Mouse (Mus musculus) embryo, embryonic 11.5 days (tissue): ENCODE results near the gene Pld4.
A peak's percentile ranks its signal among the peaks of the same experiment; 100 is the strongest.
"Not testable (repeated sequence)": the region's sequence is repeated elsewhere in the genome, so short reads cannot be mapped to it uniquely, and the experiment has no call there.

ENCODE experiments used
- DNase-seq: peaks from one replicate; pipeline ENCODE4 v3.0.0-alpha.2; 2012; ENCODE audit warnings: low read depth, low spot score

Gene Pld4

DNA sequence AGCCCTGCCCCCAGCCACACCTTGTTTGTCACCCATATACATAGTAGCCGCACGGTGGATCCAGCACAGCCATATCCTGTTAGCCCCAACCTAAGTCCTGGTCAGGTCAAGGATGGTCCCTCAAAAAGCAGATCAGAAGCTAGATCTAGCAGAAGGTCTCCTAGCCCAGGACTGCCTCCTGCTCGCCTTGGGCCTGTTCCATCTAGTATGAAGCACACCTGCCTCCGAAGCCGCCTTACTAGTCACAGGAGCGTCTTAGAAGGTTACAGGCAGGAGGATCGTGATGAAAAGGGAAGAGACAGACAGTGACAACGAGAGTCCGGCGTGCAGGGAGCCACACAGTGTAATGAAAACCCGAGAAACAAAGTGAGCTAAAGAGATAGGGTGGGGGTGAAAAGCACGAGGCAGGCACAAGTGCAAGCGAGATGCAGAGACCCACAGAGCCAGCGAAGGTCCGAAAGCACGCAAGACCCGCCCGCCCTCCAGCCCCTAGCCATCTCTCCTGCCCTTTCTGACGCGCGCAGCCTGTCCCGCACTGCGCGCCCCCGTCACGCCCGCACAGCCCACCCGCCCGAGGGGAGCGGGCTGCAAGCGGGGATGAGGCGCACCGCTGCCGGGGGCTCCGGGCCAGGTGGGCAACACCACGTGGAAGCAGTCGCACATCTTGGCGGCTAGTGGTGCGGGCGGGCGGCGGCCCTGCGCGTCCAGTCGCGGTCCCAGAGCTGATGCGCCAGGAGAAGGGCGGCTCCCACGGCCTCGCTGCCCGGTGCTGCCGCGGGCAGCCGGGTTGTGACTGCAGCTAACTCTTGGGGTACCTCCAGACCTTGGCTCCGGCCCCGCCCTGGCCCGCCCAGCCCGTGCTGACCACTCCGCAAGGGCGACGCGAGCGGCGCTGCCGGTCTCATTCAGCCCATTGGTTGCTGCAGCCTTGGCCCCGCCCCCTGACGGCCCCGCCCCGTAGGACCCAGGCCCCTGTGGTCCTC, 41.7 kb downstream of the Pld4 start, which contains the start of gene Ahnak2:
Ahnak2 (minus strand) TSS at position 794 of the 983 bp plus-strand sequence.
- no peak for DNase-seq

DNA sequence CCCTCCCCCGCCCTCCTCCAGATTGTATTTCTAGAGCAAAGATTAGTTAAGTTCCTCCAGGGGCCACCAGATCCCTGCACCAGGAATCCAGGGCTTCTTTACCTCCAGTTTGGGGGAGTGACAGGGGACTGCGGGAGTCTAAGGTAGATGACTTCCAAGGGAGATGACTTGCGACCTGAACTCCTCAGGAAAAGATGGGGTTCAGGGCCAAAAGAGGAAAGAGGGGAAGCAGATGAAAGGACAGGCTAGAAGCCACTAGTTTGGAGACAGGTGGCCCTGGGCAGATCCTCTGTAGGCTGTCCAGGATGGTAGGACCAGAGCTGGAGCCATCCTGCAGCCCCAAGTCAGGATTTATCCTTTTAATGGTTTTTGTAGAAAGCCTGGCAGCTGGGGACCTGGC, 42.5 kb downstream of the Pld4 start:
- DNase-seq, result no peak

DNA sequence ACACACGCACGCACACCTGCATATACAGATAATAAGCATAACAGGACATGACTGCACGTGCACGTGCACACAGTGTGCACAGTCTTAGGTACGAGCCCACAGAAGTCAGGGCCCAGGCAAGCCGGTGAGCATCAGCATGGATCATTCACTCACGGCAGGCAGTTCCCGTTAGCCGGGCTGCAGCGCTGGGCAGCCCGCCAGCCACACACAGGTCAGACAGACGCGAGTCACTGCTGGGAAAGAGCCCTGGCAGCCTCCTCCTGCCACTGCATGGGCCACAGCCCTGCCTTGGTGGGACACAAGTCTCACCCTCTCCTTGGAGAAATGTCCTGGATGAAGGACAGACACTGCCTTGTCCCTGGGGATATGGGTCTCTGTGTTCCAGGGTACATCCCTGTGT, 43.6 kb downstream of the Pld4 start:
- no peak for DNase-seq

DNA sequence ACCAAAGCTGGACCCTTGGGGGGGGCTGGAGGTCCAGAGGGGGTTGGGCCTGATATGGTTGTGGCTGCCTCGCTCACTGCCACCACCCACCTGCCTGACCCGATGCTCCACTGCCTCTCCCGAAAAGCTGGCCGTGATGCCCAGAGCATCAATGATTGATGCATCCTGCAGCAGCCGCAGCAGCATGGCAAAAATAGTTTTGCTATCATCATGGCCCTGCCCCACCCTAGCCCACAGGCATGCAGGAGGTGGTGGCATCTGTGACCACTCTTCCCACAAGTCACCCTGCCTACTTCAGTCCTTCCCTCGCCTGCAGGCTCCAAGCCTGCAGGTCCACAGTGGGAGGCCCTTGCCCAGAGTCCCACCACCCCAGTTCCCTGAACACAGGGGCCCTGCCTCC, 45.6 kb downstream of the Pld4 start:
- no peak for DNase-seq

DNA sequence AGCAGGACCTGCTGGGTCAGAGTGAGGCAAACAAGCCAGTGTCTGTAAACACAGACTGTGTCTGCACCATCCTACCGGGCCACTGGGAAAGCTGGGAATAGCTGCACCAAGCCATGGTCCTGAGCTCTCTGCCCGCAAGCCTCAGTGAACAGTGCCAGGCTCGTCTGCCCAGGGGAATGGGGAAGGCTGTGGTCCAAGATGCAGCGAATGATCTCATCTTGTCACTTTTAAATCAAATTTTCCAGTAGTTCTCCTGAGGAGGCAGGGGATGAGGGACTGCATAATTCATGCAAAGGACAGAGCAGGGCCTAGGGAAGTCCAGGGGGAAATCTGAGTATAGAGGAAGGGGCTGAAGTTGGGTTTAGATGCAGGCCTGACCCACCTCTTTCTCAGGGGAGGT, 47.3 kb downstream of the Pld4 start:
- no peak for DNase-seq

DNA sequence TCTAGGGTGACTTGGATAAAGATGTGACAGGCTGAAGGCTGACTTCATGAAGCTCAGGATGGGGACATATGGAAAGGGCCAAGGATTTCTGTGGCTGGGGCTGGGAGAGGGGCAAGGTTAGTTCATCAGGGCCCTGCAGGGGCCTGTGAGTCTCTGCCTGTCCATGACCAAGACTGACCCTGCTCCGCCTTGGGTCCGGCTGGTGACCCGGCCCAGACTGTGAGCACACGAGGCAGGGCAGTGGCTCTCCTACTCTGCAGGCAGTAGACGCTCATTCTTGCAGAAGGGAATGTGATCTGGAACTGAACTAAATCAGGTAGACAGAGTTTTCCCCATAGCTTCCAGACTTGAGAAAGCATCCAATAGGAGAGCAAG, 47.7 kb downstream of the Pld4 start:
- no peak for DNase-seq

DNA sequence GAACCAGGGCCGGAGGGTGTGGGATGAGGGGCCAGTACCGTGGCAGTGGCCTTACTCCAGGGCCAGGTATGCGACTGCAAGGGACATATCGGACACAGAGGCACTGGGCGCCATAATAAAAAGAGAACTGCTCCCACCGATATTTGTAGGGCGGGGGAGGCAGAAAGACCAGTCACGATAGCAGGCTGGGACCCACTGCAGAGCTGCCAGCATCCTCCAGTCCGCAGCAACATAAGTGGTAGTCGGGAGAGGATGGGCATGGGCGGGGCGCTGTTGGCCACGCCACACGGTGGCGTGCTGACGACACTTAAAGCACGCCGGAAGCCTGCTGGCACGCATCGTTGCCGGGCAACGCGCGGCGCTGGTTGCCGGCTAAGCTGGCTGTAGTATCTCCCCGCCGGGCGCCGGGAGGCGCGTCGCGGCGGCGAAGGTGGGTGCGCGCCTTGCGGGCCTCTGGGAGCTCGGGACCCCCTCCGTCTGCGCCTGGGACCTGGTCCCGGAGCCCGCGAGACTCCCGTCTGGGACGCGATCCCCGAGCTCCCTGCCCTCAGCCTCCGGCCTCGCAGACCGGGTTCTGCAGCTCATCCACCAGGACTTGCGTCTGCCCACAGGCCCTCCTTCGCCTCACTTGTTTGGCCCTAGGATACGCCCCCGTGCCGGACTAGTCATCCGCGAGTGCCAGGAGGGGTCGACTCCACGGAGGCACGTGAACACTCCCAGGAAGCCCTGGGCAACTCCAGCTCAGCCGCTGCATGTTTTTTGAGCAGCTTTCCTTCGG, 48.3 kb downstream of the Pld4 start, which contains the start of gene Clba1:
Clba1 (plus strand) TSS at position 351 of the 778 bp plus-strand sequence.
- peak; percentile 88 for DNase-seq

DNA sequence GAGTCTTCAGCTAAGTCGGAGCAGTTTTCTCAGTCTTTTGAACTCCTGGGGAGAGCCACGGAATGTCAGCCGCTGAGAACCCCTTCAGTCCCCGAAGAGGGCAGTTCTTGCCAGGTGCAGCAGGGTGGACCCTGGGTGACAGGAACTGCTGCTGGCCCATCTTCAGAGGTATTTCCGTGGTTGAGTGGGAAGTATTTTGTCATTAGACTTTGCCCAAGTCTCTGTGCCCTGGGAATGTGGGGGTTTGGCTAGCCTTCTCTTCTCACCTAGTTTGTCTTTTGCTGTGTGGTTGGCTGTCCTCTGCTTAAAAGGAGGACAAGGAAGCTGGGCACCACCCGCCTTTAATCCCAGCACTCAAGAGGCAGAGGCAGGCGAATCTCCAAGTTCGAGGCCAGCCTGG, 49.2 kb downstream of the Pld4 start:
- no peak for DNase-seq

DNA sequence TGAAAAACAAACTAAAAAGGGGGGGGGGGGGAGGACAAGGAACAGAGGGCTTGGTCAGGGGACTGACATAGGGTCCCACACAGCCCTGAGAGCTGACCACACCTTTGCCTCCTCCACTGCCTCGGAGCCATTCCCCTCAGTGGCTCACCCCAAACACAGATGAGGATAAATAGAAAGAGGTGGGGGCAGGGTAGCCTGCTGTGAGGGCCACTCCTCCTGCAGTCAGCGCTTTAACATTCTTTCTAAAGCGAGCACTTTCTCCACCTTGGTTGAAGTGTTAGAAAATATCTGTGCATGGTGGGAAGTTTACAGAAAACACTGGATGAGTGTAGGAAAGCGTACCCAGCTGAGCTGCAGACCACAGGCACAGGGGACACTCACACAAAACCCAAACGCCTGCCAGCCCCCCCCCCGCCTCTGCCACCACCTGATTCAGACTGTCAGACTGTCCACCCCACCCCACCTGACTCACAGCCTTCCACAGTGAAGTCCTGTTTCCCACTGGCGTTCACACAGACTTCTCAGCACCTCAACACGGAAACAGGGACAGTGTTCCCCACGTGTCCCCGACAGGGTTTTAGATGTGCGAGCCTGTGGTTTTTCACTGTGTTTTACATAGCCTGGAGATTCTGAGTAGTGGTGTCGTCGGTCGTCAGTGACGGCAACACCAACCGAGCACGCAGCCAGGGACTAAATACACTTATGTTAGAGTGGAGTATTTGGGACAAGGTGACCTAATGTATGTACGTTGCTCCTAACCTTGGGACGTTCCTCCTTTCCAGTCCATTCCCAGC, 49.8 kb downstream of the Pld4 start:
- DNase-seq, result no peak

DNA sequence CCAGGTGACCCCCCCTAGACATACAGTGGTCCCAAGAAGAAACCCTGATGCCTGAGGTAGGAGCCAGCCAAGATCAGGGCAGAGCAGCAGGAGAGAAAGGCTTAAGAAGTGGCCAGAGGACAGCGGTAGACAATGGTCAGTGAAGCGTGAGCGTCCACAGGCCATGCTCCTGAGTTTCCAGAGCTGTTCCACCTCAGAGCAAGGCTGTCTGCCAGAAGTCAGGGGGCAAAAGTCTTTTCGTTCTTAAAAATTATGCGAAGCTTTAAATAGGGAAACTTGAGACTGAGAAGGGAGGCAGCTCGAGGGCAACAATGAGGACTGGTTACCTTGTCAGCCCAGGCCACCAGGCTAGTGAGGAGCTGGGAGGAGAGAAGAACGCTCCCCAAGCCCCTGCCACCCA, 52.9 kb downstream of the Pld4 start:
- no peak for DNase-seq

DNA sequence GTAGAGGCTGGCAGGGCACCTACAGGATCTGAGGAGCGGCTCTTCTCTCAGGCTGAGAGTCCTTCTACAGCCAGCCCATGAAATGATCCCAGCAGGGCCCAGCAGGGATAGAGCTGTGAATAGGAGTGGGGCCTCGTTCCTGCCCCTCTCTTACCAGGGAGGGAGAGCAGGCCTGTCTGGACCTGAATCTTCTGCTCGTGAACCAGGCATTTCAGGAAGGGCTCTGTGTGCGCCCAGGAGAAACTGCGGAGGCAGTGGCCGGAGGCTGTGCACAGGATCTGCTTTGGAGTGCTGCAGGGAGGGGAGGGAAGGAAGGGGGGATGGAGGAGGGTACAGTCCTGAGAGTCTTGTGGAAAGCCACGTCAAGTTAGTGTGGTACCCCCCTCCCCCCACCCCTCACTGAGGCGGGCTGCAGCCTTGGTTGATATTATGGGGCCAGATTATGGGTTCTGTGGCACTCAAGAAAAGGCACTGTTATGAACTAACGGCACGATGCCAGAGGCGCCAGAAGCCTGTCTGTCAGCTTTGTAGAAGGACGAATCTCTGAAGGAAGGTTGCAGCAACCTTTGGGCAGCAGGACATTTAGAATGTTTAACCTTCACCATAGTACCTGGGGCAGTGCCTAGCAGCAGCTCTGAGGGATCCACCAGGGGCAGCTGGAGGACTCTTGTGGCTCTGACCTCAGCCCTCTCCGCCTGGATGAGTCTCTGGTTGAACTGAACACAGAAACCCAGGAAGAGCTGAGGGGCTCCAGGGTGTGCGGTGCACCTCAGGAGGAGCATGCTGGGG, 54.4 kb downstream of the Pld4 start:
- DNase-seq, result no peak

DNA sequence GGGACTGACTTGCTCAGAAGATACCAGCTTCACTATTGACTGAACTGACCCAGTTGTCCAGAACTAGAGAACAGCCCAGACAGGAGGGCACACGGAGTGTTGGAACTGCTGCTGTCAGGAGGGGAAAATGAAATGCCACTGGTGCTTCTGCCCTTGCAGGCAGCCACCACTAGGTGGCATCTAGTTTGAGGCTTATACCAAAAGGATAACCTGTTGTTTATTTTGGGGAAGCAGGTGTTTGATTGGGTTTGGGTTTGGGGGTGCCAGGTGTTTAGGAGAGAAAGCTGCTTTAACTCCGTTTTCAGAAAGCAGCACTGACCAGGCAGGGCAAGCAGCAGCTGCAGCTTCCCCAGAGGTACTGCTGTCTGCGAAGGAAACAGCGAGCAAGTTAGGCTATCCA, 55.8 kb downstream of the Pld4 start:
- no peak for DNase-seq

DNA sequence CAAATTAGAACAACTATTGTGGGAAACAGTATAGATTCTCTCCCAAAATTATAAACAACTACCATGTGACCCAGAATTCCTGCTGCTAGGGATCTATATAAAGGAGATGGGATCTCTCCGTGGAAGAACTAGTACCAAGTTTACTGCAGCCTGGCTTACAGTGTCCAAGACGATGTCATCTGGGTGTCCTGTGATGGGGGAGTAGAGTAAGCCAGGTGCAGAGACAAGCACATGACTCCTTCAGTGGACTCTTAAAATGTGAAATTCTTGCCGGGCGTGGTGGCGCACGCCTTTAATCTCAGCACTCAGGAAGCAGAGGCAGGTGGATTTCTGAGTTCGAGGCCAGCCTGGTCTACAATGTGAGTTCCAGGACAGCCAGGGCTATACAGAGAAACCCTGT, 56.4 kb downstream of the Pld4 start:
- DNase-seq, result not testable (repeated sequence)
